Mouse (Mus musculus) CH12F3 (cell line): ENCODE data around the gene 2410002F23Rik.
"Not testable (repeated sequence)": the region's sequence is repeated elsewhere in the genome, so short reads cannot be mapped to it uniquely, and the experiment has no call there.

ENCODE experiments used
- in situ Hi-C: fragments of 300-500 bp; cut with MboI; formaldehyde crosslinking; loops from 2 replicates; pipeline ENCODE4 v1.14.3; 2020; ENCODE audit warnings: low sequenced_read_pairs

Gene 2410002F23Rik

DNA sequence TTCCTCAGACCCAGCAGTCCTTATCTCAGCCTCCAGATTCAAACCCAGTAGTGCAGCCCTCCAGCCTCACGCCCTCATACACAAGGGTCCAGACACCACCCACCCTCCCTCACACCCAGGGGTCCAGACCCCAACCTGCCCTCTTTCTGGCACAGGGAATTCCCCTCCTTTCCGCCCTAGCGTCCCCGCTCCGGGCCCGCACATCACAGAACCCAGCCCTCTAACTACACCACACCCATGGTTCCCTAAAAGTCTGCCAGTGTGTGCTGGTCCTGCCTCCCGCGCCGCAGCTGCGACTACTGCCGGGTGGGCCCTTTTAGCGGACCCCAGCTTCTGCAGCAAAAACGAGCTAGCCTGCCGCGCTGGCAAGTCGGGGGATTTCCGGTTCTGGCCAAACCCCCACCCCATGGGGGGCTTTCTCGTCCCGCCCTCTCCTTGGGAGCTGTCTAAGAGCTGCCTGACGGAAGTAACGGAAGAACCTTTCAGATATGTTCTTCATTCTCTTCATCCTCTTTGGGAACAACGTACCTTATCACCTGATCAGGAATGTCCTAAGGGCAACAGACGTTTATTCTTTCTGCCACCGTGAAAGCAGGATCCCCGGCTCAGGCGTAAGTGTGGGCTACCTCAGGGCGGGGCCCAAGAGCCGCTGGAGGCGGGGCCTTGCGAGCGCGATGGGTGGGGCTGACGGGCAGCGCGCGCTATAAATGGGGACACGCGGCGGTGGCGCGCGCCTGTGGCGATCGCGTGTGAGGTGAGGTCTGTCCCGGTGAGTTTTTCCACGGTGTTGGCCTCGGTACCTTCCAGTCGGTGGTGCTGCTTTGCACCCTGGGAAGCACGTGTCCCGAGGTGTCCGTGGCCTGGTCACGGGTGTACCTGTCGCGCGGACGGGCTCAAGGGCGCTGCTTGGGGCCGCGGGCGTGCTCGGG, at the start of gene 2410002F23Rik, which contains the start of gene 1700028J19Rik:
Gene 2410002F23Rik (plus strand): TSS at position 668 of the 929 bp plus-strand sequence.
Gene 1700028J19Rik (minus strand): TSS at position 641 of the 929 bp plus-strand sequence.
- in situ Hi-C loops, result no loop called here

DNA sequence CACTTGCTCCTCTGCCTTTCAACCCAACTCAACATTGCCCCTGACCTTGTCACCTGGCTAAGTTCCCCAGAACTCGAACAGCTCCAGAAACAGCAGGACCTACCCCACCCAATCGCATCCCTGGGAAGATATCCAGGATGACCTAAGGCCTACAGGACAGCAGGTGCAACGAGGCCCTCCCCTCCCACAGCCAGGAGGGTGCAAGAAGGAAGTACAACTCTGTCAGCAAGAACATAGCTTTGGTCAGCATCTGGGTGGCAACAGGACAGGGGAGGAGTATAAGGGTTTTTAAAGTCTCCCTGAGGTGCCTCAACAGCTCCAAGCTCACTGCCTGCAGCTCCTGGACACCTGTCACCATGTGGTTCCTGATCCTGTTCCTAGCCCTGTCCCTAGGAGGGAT, 48.6 kb upstream of the 2410002F23Rik start, which contains the start of gene Klk1b3:
Gene Klk1b3 (plus strand): TSS at position 301 of the 400 bp plus-strand sequence.
- in situ Hi-C loops, result no loop called here

DNA sequence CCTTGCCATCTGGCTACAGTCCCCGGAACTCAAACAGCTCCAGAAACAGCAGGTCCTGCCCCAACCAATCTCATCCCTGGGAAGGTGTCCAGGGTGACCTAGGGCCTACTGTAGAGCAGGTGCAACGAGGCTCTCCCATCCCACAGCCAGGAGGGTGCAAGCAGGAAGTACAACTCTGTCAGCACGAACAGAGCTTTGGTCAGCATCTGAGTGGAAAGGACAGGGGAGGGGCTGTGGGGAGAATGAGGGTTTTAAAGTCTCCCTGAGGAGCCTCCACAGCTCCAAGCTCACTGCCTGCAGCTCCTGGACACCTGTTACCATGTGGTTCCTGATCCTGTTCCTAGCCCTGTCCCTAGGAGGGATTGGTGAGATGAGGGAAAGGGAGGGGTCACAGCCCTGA, 39.4 kb upstream of the 2410002F23Rik start, which contains the start of gene Klk1b4:
Gene Klk1b4 (plus strand): TSS at position 301 of the 400 bp plus-strand sequence.
- in situ Hi-C loops, result not testable (repeated sequence)

DNA sequence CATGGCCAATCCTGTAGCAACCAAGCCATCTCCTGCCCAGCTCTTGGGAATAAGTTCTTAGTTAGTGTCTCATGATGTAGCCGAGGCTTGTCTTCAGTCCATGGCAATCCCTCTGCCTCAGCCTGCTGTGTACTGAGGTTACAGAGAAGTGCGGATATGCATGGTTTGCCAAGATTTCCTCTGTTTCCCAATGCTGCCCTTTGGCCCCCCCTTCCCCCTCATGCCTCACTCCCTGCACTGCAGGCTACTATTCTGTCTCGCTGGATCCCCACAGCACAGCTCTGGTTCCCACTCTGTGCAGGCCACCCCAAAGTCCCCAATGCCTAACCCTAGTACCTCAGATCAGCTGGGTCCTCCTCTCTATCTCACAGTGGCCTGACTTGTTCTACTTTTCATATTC, 38.2 kb upstream of the 2410002F23Rik start:
- in situ Hi-C loops, result no loop called here

DNA sequence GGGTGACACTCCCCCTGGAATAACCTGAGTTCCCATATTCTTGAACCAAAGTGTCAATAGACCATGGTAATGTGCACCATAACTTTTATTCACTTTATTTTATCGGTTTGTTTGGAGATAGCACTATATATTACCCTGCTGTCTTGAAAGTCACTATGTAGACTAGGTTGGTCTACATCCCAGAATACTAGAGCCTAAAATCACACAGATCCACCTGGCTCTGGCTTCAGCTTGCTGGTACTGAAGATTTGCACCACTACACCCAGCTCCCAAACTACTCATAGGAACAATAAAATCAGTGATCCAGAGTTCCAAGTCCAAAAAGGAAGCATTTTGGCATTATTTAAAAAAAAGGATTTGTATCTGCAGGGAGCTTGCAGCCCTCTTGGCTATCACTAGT, 30.9 kb upstream of the 2410002F23Rik start, which contains the start of gene Klk1b5:
Gene Klk1b5 (plus strand): TSS at position 301 of the 400 bp plus-strand sequence.
- in situ Hi-C loops, result no loop called here

DNA sequence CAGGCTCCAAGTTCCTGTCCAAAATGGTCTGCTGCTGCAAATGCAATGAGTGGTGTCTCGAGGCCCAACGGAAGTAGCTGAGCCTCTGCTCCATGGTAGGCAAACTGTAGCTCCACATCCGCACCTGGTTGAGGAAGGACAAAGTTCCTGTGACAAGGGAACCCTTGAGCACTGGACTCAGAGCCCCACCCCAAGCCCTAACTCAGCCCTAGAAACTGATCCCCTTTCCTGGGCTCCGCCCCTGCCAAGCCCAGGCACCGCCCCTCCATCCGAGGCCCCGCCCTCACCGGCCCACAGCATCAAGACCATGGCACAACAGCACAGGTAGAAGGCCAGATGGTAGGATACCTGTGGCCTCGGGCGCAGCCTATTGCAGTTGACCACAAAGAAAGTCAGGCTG, 24.9 kb upstream of the 2410002F23Rik start:
- in situ Hi-C loops, result not testable (repeated sequence)

DNA sequence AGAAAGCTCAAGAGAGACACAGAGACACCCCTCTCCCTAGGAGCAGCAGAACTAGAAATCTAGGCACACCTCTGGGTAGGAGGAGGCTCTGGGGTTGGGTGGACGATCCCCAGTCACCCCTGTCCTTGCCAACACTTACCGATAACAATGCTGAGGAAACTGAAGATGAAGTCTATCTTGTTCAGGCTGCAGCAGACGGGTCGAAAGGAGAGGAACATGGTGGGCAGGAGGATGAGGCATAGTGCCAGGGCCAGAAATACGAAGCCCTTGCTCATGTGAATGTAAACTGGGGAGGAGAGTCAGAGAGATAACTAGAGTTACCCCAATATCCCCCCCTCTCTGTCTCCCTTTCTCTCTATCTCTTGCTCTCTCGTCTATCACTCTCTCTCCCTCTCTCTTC, 24.2 kb upstream of the 2410002F23Rik start:
- in situ Hi-C loops, result not testable (repeated sequence)

DNA sequence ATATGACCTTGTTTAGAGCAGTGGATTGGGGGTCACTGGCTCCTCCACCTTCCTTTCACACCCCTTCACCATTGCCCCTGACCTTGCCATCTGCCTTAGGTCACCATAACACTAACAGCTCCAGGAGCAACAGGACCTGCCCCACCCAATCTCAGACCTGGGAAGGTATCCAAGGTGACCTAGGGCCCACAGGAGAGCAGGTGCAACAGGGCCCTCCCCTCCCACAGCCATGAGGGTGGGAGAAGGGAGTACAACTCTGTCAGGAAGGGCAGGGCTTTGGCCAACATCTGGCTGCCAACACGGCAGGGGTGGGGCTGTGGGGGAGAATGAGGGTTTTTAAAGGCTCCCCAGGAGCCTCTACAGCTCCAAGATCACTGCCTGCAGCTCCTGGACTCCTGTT, 21.4 kb upstream of the 2410002F23Rik start, which contains the start of gene Klk1:
Gene Klk1 (plus strand): TSS at position 285 of the 400 bp plus-strand sequence.
- in situ Hi-C loops, result no loop called here

DNA sequence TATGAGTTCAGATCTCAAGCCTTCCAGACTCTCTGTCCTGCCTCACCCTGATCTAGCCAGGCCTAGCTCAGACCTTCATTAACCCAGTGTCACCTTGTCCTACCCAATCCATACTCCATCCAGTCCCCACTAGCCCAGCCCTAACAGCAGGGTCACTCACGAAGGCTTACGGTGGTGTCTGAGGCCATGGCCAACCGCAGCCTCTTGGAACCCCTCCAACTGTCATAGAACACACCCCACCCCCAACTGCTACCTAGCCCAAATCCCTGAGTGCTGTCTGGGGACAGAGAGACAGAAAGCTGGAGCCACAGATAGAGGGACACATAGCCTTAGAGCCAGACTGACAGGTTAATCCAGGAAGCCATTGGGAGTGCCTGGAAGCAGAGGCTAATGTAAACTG, 10.6 kb upstream of the 2410002F23Rik start, which contains the start of gene Gm36864:
Gene Gm36864 (plus strand): TSS at position 269 of the 400 bp plus-strand sequence.
- in situ Hi-C loops, result no loop called here

DNA sequence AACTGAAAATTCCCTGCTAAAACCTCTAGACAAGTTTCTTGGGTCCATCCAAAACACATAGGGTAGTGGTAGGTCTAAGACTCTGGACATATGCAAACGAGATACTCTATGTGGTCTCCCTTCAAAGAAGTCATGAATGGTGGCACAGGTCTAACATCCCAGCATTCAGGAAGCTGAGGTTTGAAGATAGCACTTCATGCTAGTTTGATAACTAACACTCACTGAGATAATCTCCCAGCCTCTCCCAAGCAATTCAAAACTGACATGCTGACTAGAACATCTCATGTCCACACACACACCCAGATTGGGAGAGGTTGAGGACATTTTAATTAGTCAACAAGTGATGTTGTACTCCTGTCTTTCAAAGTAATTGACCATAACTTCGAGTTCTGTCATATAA, 6.6 kb upstream of the 2410002F23Rik start:
- in situ Hi-C loops, result no loop called here

DNA sequence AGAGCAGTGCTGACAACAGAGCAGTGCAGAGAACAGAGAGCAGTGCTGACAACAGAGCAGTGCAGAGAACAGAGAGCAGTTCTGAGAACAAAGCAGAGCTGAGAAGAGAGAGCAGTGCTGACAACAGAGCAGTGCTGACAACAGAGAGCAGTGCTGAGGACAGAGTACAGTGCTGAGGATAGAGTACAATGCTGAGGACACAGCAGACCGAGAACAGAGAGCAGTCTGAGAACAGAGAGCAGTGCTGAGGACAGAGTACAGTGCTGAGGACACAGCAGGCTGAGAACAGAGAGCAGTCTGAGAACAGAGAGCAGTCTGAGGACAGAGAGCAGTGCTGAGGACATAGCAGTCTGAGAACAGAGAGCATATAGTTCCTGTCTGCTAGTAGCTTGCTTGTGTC, 5.8 kb upstream of the 2410002F23Rik start:
- in situ Hi-C loops, result no loop called here

DNA sequence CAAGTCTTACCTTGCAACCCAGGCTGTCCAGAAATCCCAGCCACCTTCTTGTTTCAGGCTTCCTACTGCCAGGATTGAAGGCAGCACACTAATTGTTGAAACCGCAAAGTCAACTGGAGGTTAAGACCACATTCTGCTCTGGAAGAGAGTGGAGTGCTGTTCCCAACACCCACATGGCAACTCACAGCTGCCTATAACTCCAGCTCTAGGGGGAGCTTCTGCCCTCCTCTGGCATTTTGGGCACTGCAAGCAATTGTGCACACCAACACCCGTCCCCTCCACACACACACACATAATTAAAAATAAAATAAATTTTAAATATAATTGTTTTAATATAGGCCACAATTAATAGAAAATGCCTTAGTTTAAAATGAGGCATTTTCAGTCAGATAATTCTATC, 5.4 kb upstream of the 2410002F23Rik start:
- in situ Hi-C loops, result no loop called here

DNA sequence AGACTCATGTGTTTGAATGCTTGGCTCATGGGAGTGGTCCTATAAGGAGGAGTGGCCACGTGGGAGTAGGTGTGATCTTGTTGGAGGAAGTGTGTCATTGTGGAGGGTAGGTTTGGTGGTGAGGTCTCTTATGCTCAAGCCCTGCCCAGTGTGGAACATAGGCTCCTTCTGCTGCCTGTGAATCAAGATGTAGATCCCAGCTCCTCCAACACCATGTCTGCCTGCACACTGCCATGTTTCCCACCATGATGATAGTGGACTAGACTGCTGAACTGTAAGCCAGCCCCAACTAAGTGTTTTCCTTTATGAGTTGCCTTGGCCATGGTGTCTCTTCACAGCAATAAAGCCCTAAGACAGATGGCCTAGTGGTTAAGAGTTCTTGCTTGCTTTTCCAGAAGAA, 2.4 kb upstream of the 2410002F23Rik start:
- in situ Hi-C loops, result no loop called here

DNA sequence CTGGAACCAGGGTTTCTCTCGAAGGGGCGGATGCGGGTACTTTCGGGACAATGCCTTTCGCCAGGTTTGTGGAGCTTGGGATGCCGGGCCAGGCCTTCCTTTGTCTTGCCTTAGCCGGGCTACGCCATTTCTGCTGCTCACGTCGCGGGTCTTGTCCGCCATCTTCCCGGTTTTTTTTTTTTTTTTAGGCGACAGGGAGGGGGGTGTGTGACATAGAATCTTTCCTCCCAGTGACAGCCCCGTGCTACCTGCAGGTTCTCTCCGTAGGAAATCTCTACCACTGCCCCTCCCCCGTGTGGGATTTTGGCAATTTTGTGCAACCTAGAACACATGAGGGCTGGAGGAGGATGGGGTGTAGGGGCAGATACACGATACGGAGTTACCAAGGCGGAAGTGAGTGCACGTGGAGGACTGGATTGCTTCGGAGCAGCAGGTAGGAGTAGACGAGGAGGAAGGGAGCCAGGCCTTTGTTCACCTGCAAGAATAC, 505 bp downstream of the 2410002F23Rik start:
- in situ Hi-C loops, result no loop called here

DNA sequence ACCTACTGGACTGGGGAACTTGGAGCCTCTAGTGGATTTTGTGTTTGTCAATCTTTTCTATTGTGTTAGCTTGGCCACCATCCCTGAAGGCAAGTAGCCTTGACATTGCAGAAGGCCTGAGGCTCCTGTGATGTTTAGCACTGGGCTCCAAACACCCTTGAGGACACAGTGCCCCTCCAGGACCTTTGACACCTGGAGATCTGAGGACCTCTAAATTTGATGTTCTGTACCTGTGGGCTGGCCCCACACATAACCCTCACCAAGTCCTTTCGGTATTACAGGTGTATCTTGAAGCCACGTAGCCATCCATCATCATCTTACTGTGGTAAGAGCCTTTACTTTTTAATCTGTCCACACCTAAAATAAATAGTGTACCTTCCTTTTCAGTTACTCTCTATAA, 1.4 kb downstream of the 2410002F23Rik start:
- in situ Hi-C loops, result no loop called here

DNA sequence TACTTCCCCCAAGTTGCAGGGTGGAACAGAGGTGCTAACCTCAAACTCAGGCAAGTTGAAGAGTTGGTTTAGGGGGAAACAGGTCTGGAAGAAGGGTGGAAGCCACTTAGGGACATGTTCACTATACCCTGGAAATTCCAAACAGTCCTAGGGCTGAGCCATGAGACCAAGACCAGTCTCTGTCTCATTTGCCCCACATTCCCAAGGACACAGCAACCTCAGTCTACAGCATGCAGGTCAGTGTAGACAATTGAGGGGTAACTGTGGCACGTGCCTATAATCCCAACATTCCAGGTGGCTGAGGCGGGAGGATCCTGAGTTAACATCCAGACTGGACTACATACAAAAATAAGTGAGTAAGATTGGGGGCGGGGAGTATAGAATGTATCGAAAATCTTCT, 2.7 kb downstream of the 2410002F23Rik start:
- in situ Hi-C loops, result no loop called here

DNA sequence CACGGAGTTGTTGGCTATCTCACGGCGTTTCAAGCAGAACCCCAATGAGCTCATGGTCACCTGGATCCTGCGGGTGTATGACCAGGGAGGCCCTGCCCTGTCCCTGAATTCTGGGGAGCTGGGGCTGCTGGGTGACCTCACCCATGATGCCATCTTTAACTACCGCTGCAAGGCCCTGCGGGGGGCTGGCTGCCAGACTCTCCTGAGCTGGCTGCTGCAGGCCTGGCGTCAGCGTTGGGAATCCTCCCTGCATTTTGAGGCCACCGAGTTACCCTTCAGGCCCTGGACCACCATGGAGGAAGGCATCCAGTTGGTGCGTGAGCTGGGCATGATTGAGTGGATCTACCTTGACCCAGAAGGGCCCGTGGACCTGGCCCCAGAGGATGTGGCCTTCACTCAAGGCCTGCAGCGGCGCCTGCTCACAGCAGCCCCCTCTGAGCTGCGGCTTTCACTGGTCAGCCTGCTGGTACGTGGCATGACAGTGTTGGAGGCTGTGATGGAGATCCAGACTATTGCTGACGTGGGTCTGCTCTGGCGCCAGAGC, 4.3 kb downstream of the 2410002F23Rik start:
- in situ Hi-C loops, result loop anchor here (25.0 kb wide), 1 partner anchor 211 kb away; the partner anchor contains the start of genes Aspdh and Josd2

DNA sequence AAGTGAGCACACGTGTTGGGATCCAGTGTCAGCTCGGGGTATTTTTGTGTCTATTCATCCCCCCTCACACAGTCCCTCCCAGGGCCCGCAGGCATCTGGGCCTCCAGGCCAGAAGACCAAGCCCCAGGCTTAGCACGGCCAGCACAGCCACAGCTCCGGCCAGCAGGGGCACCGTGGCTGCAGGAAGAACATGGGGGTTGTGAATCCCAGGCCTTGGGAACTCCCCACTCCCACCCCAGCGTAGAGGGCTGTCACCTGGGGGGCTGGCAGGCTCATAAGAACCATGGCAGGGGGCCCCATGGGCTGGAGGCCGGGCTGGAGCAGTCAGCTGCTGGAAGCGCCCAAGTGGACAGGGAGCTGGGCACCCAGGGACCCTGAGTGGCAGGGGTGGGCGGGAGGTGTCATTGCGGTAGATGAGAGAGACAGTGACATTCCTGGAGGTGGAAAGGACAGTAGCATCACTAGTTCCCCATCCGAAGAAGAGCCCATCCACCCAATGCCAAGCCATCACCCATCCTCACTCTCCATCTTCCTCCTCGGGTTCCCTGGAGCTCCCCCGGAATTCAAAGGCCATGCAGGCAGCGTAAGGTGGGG, 6.6 kb downstream of the 2410002F23Rik start:
- in situ Hi-C loops, result loop anchor here (25.0 kb wide), 1 partner anchor 209 kb away; the partner anchor contains the start of genes Aspdh and Josd2

DNA sequence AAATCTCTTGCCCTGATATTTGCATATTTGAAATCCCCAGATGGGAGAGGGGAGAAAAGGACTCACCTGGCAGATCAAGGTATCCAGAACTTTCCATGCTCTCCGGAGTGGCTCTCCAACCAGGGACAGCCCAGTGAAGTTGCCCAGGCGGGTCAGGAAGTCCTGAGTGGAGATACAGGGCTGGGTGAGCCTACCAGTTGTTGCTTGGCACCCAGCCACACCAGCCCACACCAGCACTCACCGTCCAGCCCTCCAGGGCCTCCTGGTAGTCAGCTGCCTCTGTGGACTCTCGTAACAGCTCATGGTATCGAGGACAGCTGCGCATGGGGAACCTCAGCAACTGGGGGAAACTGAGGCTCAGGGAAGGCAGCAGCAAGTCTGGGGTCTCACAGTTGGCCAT, 8.4 kb downstream of the 2410002F23Rik start:
- in situ Hi-C loops, result loop anchor here (25.0 kb wide), 1 partner anchor 207 kb away; the partner anchor contains the start of genes Aspdh and Josd2

DNA sequence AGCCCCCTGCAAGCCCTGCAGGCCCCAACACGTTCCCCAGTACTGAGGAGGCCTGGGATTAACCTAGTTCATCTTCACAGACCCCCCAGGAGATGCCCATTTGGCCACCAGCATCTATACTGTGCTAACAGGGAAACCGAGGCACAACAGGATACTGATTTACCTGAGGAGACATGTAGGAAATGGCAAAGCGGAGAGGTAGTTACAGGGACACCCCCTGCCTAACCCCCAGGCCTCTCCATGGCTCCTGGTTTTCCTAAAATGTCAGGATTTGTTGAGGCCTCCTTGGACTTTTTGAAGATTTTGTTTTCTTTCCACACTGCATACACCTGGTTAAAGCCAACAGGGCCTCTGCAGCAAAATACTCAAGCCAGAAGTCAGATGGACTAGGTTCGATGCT, 10.8 kb downstream of the 2410002F23Rik start, which contains the start of gene Acp4:
Gene Acp4 (minus strand): TSS at position 101 of the 400 bp plus-strand sequence.
- in situ Hi-C loops, result loop anchor here (25.0 kb wide), 1 partner anchor 205 kb away; the partner anchor contains the start of genes Aspdh and Josd2
